Mouse (Mus musculus): ENCODE measurements around the gene Litaf. TPM values are rescaled to one million over a fixed set of nuclear protein-coding genes. Genes with fewer than 3 reads are reported as not detected.

Gene Litaf
- polyA plus RNA-seq, 1 experiment from 2014 or later, result 34.8 TPM

DNA sequence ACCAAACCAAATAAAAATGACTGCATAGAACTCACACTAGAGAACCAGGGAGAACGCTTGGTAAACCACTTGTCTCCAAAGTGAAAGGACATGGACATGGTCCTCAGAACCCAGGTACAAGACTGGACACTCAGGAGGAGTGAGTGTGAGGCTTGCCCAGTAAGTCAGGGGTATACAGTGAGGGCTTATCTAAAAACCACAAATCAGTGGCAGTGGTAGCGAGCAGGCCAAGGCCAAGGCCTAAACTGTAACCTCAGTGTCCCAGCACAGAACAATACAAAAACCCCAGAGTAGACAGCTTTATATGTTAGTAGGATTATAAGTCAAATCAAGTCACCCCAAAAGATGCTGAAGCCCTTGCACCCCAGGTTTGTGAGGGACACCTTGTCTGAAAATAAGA is 154.9 kb downstream of the Litaf start:
- Histone ChIP-seq H3K4me3 (no peak overlapping the region), H3K27me3 (replicated peaks) (0 out of 2 replicates have a peak, but pooled peaks cover 5% of the 10 kb centered on the region), H3K4me2 (no peak overlapping the region), H3K9ac (no peak overlapping the region), H3K4me1 (peaks cover 2% of the 10 kb centered on the region), H3K9me3 (replicated peaks) (no peaks in the 10 kb centered on the region), H3K36me3 (no peaks in the 10 kb centered on the region), H3K27ac (no peak overlapping the region)
- no peak for ATAC-seq
- 54% methylated on average over 2 of the region's 2 CpGs for WGBS (ENCODE audit: insufficient replicate concordance)

DNA sequence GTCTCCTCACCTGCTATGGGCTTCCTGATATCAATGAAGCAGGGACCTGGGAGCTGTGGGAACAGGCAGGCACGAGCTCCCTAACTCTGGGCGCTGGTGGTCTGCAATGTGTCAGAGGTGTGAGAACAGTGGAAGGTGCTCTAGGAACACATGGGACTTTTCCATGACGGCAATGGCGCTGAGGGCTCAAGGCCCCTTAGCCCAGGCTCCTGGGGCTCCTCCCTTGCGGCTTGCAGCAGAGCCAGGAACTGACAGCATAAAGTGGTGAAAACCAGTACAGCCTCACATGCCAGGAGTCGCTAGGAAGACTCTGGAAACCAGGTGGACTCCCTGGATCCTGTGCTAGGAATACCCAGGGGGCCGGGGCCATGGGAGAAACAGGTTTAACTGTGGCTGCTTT is 155.4 kb downstream of the Litaf start:
- 68% methylated on average over 7 of the region's 7 CpGs for WGBS (ENCODE audit: insufficient replicate concordance)
- no peaks in the 10 kb centered on the region for H3K9me3 ChIP-seq (replicated peaks)
- H3K27me3 ChIP-seq (replicated peaks), result 0 out of 2 replicates have a peak, but pooled peaks cover 5% of the 10 kb centered on the region
- no peak overlapping the region for H3K4me2 ChIP-seq
- no peak overlapping the region for H3K4me3 ChIP-seq
- H3K36me3 ChIP-seq, result no peaks in the 10 kb centered on the region
- H3K9ac ChIP-seq, result no peak overlapping the region
- no peak for ATAC-seq
- H3K4me1 ChIP-seq, result peaks cover 7% of the 10 kb centered on the region
- H3K27ac ChIP-seq, result no peak overlapping the region

Small RNA genes within 50 kb of the gene (microRNA-seq; reads per million reads assigned to microRNA genes)
- not detected for gene Gm26268

Other genes with a start within 250 kb of the Litaf start
- gene Rmi2, start 231.1 kb downstream of the Litaf start, polyA plus RNA-seq (2016; fragmentation: Nextera tagmentation; extraction: Ambion mirVana), result 3.4 and 3.8 TPM in 2 replicates
- gene Snn, start 5.2 kb downstream of the Litaf start, polyA plus RNA-seq (2016; fragmentation: Nextera tagmentation; extraction: Ambion mirVana), result 4.9 and 6.0 TPM in 2 replicates
- gene Txndc11, start 68.5 kb upstream of the Litaf start, polyA plus RNA-seq (2016; fragmentation: Nextera tagmentation; extraction: Ambion mirVana), result 24.7 and 25.3 TPM in 2 replicates
- gene Zc3h7a, start 110.2 kb upstream of the Litaf start, polyA plus RNA-seq (2016; fragmentation: Nextera tagmentation; extraction: Ambion mirVana), result 52.5 and 55.0 TPM in 2 replicates
- 207 TPM in 2 replicates for gene Rsl1d1, start 137.2 kb upstream of the Litaf start, polyA plus RNA-seq (2016; fragmentation: Nextera tagmentation; extraction: Ambion mirVana)
- 103 TPM in 2 replicates for gene Gspt1, start 188.2 kb upstream of the Litaf start, polyA plus RNA-seq (2016; fragmentation: Nextera tagmentation; extraction: Ambion mirVana)
- gene Tnfrsf17, start 247.7 kb upstream of the Litaf start, polyA plus RNA-seq (2016; fragmentation: Nextera tagmentation; extraction: Ambion mirVana), result not detected in 2 replicates

All from liver, embryonic 12.5 days (tissue).